Comparison of ENCODE assay signal across 8 mouse cellular contexts in the genomic region with DNA sequence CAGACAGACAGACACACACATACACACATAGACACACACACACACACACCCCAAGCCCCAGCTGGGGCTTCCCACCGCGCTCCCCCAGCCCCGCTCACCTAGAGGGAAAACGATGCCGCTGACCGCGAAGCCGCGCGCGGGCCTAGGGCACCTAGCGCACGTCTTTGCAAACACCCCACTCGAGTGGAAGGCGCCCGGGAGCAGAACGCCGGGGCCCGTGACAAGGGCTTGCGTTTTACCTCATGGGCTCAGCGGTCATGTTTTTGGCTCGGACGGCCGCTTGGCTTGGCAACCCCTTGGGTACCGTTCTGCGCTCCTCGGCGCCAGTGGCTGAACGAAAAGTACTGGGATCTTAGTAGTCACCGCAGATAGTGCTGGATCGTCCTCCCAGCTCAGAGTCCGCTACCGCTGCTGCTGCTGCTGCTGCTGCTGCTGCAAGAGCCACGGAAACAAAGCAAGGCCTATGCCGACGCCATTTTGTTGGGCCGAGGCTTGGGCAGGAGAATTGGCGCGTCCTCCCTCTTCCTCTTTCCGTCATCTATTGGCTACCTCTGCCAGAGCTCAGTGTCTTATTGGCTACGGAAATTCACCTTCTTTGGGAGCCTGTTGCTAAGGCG. TPM values are rescaled to one million over a fixed set of nuclear protein-coding genes. Genes with fewer than 3 reads are reported as not detected.
A peak's percentile ranks its signal among the peaks of the same experiment; 100 is the strongest.
DNase-seq lines count a peak whose midpoint lies in the region; ATAC-seq lines count a peak whose summit lies in the region.

A gene (minus strand): TSS at position 543 of the 617 bp plus-strand sequence.

- peak within 1 kb of the TSS; percentile 58 for H3K4me2 ChIP-seq in embryonic facial prominence, embryonic 13.5 days
- H3K4me2 ChIP-seq in limb, embryonic 13.5 days (replicated peaks) = peak within 1 kb of the TSS; percentile 63
- H3K4me2 ChIP-seq in midbrain, embryonic 16.5 days (ENCODE audit: low read length) = peak within 1 kb of the TSS; percentile 55

- no peaks in the 10 kb centered on the region for H3K9me3 ChIP-seq in embryonic facial prominence, embryonic 13.5 days
- no peaks in the 10 kb centered on the region for H3K9me3 ChIP-seq in limb, embryonic 13.5 days
- no peaks in the 10 kb centered on the region for H3K9me3 ChIP-seq in midbrain, embryonic 16.5 days (replicated peaks; ENCODE audit: control insufficient read depth, low read length, poor library complexity, severe bottlenecking)

- H3K27me3 ChIP-seq in embryonic facial prominence, embryonic 13.5 days = no peaks in the 10 kb centered on the region
- H3K27me3 ChIP-seq in limb, embryonic 13.5 days = no peaks in the 10 kb centered on the region
- no peaks in the 10 kb centered on the region for H3K27me3 ChIP-seq in midbrain, embryonic 16.5 days (ENCODE audit: control insufficient read depth, insufficient read depth, low read depth, low read length)

- H3K36me3 ChIP-seq in embryonic facial prominence, embryonic 13.5 days = no peaks in the 10 kb centered on the region
- no peaks in the 10 kb centered on the region for H3K36me3 ChIP-seq in limb, embryonic 13.5 days
- H3K36me3 ChIP-seq in midbrain, embryonic 16.5 days (ENCODE audit: control insufficient read depth, insufficient read depth, low read length) = no peaks in the 10 kb centered on the region

- WGBS in embryonic facial prominence, embryonic 13.5 days = 30% methylated on average over 42 of the region's 42 CpGs
- WGBS in limb, embryonic 13.5 days = 13% methylated on average over 42 of the region's 42 CpGs
- WGBS in midbrain, embryonic 16.5 days = 18% methylated on average over 42 of the region's 42 CpGs

- H3K9ac ChIP-seq in embryonic facial prominence, embryonic 13.5 days = peak within 1 kb of the TSS; percentile 90
- H3K9ac ChIP-seq in limb, embryonic 13.5 days = peak within 1 kb of the TSS; percentile 91
- H3K9ac ChIP-seq in midbrain, embryonic 16.5 days (ENCODE audit: low read depth, low read length) = peak within 1 kb of the TSS; percentile 85

- peak; percentile 90 for ATAC-seq in embryonic facial prominence, embryonic 13.5 days (ENCODE audit: insufficient number of reproducible peaks, insufficient read depth, low FRiP score, low TSS enrichment, low read depth)
- ATAC-seq in limb, embryonic 13.5 days (ENCODE audit: low FRiP score, low read depth) = peak; percentile 95
- peak; percentile 96 for ATAC-seq in midbrain, embryonic 16.5 days

- peak; percentile 73 for DNase-seq in 3134 (ENCODE audit: extremely low read depth, insufficient read length, low spot score)
- DNase-seq in adrenal gland, postnatal 36 days = peak; percentile 75 to 76
- DNase-seq in heart, adult 18-20 months = peak; percentile 78 to 87
- peak; percentile 76 to 80 for DNase-seq in kidney, adult 8-10 months
- DNase-seq in spleen, postnatal 10 days (ENCODE audit: low spot score in 2 of 2) = peak; percentile 44 to 71

- H3K4me3 ChIP-seq in embryonic facial prominence, embryonic 13.5 days = peak within 1 kb of the TSS; percentile 63
- H3K4me3 ChIP-seq in limb, embryonic 13.5 days = peak within 1 kb of the TSS; percentile 66
- peak within 1 kb of the TSS; percentile 64 for H3K4me3 ChIP-seq in midbrain, embryonic 16.5 days (ENCODE audit: low read depth, low read length)

- peak within 1 kb of the TSS; percentile 94 for H3K27ac ChIP-seq in embryonic facial prominence, embryonic 13.5 days
- peak within 1 kb of the TSS; percentile 93 for H3K27ac ChIP-seq in limb, embryonic 13.5 days
- peak within 1 kb of the TSS; percentile 94 for H3K27ac ChIP-seq in midbrain, embryonic 16.5 days (ENCODE audit: low read length)

- H3K4me1 ChIP-seq in embryonic facial prominence, embryonic 13.5 days = peaks cover 13% of the 10 kb centered on the region; the same call in 1 of the 2 replicates
- H3K4me1 ChIP-seq in limb, embryonic 13.5 days = peaks cover 10% of the 10 kb centered on the region; the same call in 1 of the 2 replicates
- H3K4me1 ChIP-seq in midbrain, embryonic 16.5 days (ENCODE audit: control insufficient read depth, insufficient read depth, low read length) = peaks cover 11% of the 10 kb centered on the region; the same call in 1 of the 2 replicates

RNA-seq across cellular contexts. Expression of the gene that starts here (rescaled TPM):
- total RNA-seq in adrenal gland, postnatal 36 days (2021) = 100 to 1,000 TPM; 109 to 111 TPM
- polyA plus RNA-seq in embryonic facial prominence, embryonic 13.5 days (2015; fragmentation: Nextera tagmentation; extraction: Ambion mirVana) = 260 and 264 TPM in 2 replicates
- 10 to 100 TPM; 48.2 to 61.5 TPM for total RNA-seq in heart, adult 18-20 months (2021)
- 250 TPM in 2 replicates for polyA plus RNA-seq in limb, embryonic 13.5 days (2015; fragmentation: Nextera tagmentation; extraction: Ambion mirVana)
- polyA plus RNA-seq in midbrain, embryonic 16.5 days (2015; fragmentation: Nextera tagmentation; extraction: Ambion mirVana) = 262 and 297 TPM in 2 replicates

Comparison
In these comparisons a context has a peak if more than half of its experiments do, and no peak if none do; other contexts are left out.
1. Peak in every context shown above with its lines: DNase-seq, ATAC-seq, H3K4me3 ChIP-seq and H3K27ac ChIP-seq.